Mouse (Mus musculus) frontal cortex, postnatal 25 days (tissue): ENCODE data around the gene Spred3.

Experiments used
- DNase-seq, 2 experiments: peaks; one replicate each; pipeline ENCODE4 v3.0.0; 2022; ENCODE audit warnings: low spot score in 2 of 2

Gene Spred3

DNA sequence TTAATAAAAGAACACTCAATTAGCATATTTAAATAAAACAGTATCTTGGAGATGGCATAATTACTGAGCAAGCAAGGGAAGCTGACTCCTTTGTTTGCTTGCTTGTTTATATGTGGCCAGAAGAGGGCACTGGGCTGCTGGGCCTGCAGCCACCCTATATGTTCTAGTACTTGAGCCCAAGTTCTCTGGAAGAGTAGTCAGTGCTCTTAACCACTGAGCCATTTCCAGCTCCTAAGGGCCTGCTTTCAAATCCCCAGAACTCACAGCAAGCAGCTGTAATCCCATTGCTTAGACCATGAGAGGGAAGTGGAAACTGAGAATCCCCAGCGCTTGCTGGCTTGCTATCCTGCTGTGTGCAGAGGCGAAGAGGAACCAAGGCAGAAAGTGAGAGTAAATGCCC lies 41.5 kb downstream of the Spred3 start:
- no peak for DNase-seq

DNA sequence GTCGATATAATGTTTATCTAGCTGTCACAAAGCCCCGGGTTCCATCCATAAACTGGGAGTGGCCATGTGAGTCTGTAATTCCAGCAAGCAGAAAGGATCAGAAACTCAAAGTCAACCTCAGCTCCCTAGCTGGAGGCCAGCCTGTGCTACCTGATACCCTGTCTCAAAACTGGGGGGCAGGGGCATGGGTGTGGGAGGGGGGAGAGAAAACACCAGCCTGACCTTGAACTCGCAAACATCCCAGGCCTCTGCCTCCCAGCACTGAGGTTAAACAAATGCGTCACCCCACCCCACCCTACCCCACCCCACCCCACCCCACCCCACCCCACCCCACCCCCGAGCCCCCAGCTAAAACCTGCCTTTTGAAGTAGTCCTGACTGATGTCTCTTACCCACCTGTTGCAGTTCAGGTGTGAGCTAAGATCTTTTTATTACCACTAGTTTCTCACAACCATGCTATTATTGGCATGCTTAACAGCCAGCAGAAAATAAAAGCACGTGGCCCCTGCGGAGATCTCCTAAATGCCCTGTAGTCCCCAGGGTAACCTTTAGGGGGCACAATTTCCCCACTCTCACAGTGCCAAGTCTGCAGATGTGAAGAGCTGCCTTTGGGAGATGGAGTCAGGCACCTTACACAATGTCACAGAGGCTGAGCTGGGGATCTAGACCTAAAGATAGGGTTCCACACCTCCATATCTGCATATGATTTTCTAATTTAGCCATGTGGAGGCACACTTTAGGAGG lies 43.9 kb downstream of the Spred3 start:
- peak; percentile 12 to 21 for DNase-seq

DNA sequence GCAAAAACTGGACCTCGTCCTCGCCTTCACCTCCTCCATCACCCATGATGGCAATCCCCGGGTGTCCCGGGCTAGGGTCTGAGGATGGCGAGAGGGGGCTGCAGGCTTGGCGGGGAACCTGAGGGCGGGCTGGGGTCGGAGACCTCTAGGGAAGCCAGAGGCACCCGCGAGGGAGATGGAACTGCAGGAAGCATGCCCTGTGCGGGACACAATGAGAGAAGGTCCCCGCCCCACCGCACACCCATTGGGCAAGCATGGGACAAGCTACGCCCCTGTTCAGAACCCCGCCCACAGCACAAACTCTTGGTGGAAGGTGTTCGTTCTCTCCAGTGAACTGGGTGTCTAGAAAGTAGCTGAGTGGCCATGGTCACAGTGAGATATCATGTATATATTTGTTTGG lies 45.2 kb downstream of the Spred3 start, which contains the start of gene Ryr1:
Gene Ryr1, minus strand, starts transcription at position 210 of the 400 bp plus-strand sequence.
- DNase-seq = no peak

DNA sequence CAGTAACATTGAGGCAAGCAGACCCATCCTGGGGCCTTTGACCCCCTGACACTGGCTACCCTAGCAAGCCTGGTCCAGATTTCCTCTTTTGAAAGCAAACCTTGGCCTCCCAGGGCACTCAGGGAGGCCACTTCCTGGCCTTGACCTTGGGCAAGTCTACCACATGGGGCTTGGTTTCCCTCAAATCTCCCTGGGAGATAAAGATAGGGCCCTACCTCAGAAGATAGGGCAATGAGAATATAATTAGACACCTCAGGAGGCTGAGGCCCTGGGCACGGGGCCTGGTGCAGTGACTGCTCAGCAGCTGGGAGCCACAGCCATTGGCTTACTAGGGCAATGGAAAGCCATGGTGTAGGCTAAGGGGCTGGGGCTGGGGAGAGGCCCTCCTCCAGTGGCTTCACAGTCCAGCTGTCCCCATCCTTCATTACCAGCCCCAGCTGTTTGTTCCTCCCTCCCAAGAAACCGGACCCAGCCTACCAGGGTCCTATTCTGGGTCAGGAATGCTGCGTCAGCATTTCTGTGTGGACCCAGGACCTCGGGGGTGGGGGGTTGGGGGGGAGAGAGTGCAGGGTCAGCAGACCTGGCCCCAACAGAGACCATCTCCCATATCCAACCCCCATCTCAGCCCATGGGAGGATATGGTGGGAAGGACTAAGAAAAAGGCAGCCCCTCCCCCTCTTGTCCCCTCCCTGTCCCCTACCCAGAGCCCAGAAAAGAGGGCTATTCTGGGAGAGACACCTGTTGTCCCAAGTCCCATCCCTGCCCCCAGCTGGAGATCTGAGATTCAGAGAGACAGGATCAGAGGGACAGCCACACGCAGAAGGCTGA lies 46.5 kb downstream of the Spred3 start:
- no peak for DNase-seq

DNA sequence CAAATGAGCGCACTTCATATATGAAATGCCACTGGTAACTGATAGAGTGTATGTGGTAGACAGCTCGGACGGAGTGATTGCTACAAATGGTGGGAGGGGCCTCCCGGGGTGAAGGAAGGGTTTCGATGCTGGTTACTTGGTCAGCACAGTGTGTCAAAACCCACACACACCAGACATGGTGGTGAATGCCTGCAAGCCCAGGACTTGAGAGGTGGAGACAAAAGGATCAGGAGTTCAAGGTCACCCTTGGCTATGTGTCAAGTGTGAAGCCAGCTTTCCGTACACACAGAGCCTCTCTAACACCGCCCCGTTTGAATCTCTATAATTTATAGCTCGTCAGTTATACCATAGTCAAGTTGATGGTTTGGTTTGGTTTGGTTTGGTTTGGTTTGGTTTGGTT lies 47.4 kb downstream of the Spred3 start:
- DNase-seq = no peak

DNA sequence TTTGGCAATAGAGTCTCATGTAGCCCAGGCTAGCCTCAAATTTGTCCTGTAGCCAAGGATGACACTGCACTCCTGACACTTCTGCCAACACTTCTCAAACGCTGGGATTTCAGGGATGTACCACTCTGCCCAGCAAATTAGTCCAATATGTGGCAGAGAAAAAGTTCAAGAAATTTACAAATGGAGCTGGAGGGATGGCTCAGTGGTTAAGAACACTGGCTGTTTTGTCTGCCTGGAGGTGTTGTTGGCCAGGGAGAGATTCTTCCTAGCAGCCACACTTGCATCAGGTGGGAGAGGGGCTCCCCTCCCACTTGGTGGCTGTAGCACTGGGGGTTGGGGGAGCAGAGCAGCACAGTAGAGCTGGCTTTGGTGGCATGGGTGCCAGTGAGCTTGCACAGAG lies 50.7 kb downstream of the Spred3 start:
- DNase-seq = no peak

DNA sequence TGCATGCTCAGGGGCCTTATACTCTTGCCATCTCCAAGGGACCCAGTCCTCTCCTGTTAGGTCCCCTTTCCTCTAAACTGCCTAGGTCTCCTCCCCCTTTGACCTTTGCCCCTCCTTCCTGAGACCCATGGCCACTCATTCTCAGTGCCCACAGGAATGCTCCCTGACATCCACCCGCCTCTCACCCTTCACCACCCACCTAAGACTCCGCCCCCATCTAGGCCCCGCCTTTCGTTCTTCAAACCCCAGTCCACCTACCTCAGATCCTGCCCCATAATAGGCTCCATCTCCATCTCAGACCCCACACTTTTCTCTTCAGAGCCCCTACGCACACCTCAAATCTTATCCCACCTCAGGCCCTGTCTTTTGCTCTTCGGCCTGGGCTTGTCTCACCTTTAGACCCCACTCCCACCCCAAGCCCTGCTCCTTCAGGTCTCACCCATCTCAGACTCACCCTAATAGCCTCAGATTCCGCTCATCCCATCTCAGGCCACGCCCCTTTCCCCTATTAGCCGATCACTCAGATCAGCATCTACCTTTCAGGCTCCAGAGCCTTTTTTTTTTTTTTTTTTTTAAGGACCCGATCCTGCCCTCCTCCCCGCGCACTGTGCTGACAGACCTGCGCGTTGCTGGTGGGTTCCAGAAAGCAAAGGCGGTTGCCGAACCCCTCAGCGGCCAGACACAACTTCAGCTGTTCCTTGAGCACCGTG lies 51.9 kb downstream of the Spred3 start:
- DNase-seq = no peak

DNA sequence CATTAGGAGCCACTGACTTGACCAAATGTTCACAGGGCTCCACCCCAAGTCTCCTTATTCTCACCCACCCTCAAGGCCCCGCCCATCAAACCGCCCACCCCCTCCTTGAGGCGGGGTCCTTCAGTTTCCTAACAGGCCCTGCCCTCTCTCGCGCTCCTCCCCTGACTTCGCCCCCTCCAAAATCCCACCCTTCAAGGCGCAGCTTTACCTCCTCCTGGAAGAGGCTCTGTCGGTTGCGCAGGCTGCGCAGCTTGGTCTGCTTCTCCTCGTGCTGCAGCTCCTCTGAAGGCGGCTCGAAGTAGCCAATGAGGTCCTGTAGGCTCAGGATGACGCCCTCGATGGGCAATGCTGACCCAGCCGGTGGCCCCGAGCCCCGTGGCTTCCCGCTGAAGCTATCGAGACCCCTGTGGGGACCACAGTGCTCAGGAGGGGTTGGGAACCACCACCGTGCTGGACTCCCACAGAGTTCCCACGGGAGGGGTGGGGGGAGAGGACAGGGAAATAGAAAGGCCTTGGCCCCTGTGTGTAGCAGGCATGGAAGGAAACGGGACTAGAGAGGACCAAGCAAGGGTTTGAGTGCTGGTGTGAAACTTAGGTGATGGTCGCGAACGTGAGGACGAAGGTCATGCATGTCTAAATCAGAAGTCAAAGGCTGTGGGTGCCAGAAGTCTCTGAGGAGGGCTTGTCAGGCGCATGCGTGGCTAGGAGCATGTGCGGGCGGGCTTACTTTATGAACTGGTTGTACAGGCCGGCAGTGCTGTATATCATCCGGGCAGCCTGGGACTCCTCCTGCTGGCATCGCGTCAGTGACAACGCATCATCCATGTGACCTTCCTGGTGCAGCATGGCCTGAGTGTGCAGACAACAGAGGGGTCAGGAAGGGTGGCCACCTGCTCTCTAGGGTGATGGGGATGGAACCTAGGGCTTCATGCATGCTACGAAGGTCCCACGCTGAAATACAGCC lies 60.9 kb downstream of the Spred3 start:
- DNase-seq = no peak
